Mouse (Mus musculus): ENCODE measurements around the gene Gm5935. TPM values are rescaled to one million over a fixed set of nuclear protein-coding genes. Genes with fewer than 3 reads are reported as not detected.
"Not testable (repeated sequence)": the region's sequence is repeated elsewhere in the genome, so short reads cannot be mapped to it uniquely, and the experiment has no call there.

Gene Gm5935
- not detected in 2 replicates for polyA plus RNA-seq (2016; fragmentation: Nextera tagmentation; extraction: Ambion mirVana)

DNA sequence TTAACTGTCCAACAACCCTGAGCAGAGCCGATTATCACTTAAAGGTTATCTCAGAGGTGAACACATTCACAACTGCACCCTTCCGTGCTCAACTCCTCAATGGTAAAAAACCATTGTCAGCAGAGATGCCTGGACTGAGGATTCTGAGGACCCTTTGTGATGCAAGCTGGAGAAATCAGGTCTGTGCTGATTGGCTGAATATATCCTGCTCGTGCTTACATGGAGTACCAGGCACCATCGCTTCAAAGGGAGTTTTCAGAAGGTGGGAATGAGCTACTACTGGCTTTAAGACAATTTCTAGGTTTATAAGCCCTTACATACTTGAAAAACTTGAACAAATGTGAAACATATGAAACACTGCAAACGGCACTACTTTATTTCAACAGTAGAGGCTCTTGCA, at the start of gene Gm5935:
Gene Gm5935 (minus strand): TSS at position 101 of the 400 bp plus-strand sequence.
- not testable (repeated sequence) for H3K4me2 ChIP-seq; H3K4me3 ChIP-seq (replicated peaks); H3K36me3 ChIP-seq (replicated peaks); H3K27ac ChIP-seq; ATAC-seq (ENCODE audit: low FRiP score); H3K27me3 ChIP-seq; H3K9ac ChIP-seq; H3K4me1 ChIP-seq; H3K9me3 ChIP-seq
- WGBS: 83% methylated on average over 5 of the region's 5 CpGs

Other genes starting within 250 kb of the Gm5935 start
- not detected in 2 replicates for gene Gm4297, start 200.3 kb downstream of the Gm5935 start, polyA plus RNA-seq (2016; fragmentation: Nextera tagmentation; extraction: Ambion mirVana)

Data from forebrain, embryonic 12.5 days (tissue).